Mouse (Mus musculus) stomach, postnatal 0 days (tissue): ENCODE data around the gene Mpig6b.
A peak's percentile ranks its signal among the peaks of the same experiment; 100 is the strongest.

Experiments
- CTCF ChIP-seq: IDR thresholded peaks from 2 replicates; pipeline ENCODE4 v1.5.1; 2016; ENCODE audit warnings: antibody characterized with exemption, low read depth, mild to moderate bottlenecking, moderate library complexity
- EP300 ChIP-seq: optimal IDR thresholded peaks from 2 replicates; pipeline ENCODE3; 2016; ENCODE audit warnings: antibody characterized with exemption

- no peak for TF ChIP-seq EP300
- TF ChIP-seq CTCF, result peak; percentile 37
Measured at GRCm38 (mm10) chr17:35088825-35089644, 23.1 kb upstream of the Mpig6b start, which contains the start of gene Abhd16a.
